Mouse (Mus musculus) left cerebral cortex, adult 2 months (tissue): Measurements from ENCODE around the gene Epn3. TPM values are rescaled to one million over a fixed set of nuclear protein-coding genes. Genes with fewer than 3 reads are reported as not detected.
A peak's percentile ranks its signal among the peaks of the same experiment; 100 is the strongest.

ENCODE experiments used
- DNase-seq, 2 experiments: peaks; one replicate each; pipeline ENCODE4 v3.0.0; 2021 to 2022; ENCODE audit warnings: low spot score in 2 of 2, mixed read lengths in 1 of 2; ENCODE audit errors: extremely low spot score in 1 of 2
- H3K27ac ChIP-seq: fragments of 200-600 bp; 2 replicates; pipeline ENCODE4 v1.8.1; 2022
- H3K4me3 ChIP-seq: fragments of 200-600 bp; 2 replicates; pipeline ENCODE4 v1.8.1; 2022
- CTCF ChIP-seq: fragments of 200-600 bp; IDR thresholded peaks from 2 replicates; pipeline ENCODE4 v1.8.1; 2022; ENCODE audit warnings: antibody characterized with exemption, mild to moderate bottlenecking, moderate library complexity
- intact Hi-C: fragments of 180-260 bp; cut with DNase I; formaldehyde crosslinking; loops from one replicate; pipeline ENCODE4 v1.15.1; 2025
- total RNA-seq, 2 experiments: library from RNA; stranded (reverse); gene quantifications; 2 replicates each; pipeline ENCODE4 v1.2.3; 2021

Epn3 gene
- total RNA-seq, 2 experiments from 2014 or later, result 0.79 TPM

GRCm38 (mm10) chr11:94464170-94464569 is 35.6 kb downstream of the Epn3 start:
- no peak for DNase-seq
- no peak overlapping the region for H3K27ac ChIP-seq
- H3K4me3 ChIP-seq, result no peak overlapping the region
- intact Hi-C loops, result no loop called here
- no peak for TF ChIP-seq CTCF

- Histone ChIP-seq H3K4me3 (no peak overlapping the region), H3K27ac (no peak overlapping the region)
- intact Hi-C loops, result no loop called here
- DNase-seq, result no peak
- no peak for TF ChIP-seq CTCF
Measured at GRCm38 (mm10) chr11:94461856-94462255, 37.9 kb downstream of the Epn3 start.

- no peak for TF ChIP-seq CTCF
- intact Hi-C loops, result no loop called here
- DNase-seq, result no peak
- Histone ChIP-seq H3K27ac (no peak overlapping the region), H3K4me3 (no peak overlapping the region)
Measured at GRCm38 (mm10) chr11:94457001-94457400, 42.8 kb downstream of the Epn3 start.

DNA sequence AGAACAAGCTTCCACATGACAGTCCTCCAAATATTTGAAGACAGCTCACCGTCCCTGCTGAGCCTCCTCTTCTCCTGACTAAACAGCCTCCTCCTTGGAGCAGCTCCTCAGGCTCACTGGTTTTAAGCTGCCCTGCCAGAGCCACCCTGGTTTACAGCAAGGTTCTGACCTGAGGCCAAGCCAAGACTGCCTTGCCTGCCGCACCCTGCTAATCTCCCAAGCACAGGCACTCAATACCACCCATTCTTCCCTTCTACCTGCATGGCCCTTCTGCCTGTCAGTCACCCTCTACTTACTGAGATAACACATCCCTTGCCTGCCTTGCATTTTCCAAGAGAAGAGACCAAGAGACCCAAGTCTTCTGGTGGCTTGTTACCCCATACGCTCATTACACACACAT is 43.4 kb downstream of the Epn3 start:
- no peak for TF ChIP-seq CTCF
- Histone ChIP-seq H3K27ac (no peak overlapping the region), H3K4me3 (no peak overlapping the region)
- intact Hi-C loops, result no loop called here
- DNase-seq, result no peak

DNA sequence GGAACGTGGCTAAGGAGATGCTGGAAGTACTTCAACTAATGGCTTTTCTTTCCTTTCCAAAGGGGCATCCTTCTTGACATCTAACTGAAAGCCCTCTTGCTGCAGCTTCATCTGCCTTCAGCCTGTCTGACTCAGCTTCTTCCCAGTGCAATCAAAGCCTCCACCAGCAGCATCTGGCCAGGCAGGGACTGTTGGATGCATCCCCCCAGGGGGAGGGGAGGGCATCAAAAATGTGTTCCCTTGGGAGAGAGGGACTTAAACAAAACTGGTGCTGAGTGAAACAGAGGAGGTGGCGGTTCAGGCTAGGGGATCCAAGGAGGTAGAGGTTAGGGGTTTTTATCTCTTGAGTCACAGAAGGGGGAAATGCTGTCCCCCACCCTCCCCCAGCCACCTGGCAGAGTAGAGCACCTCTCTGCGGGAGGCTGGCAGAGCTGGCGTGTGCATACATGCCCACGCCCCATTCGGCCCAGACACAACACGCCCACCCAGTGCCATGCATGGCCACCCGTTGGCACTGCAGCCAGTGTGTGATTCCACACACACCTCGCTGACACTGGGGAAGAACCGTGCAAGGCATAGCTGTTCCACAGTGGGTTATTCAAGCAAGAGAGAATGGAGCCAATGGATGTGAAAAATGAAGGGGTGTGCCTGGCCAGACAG is 44.5 kb downstream of the Epn3 start:
- Histone ChIP-seq H3K27ac (peak overlapping the region; percentile 44), H3K4me3 (no peak overlapping the region)
- intact Hi-C loops, result no loop called here
- peak in 1 of 2 experiments; percentile 41 for DNase-seq
- no peak for TF ChIP-seq CTCF

GRCm38 (mm10) chr11:94454756-94455155 is 45.0 kb downstream of the Epn3 start:
- H3K27ac ChIP-seq, result peak overlapping the region; percentile 44; the same call in 1 of the 2 replicates
- no peak overlapping the region for H3K4me3 ChIP-seq
- intact Hi-C loops, result no loop called here
- no peak for TF ChIP-seq CTCF
- peak in 1 of 2 experiments; percentile 54 for DNase-seq

- no peak for TF ChIP-seq CTCF
- no peak for DNase-seq
- intact Hi-C loops, result no loop called here
Measured at GRCm38 (mm10) chr11:94451091-94451773, 48.5 kb downstream of the Epn3 start.

DNA sequence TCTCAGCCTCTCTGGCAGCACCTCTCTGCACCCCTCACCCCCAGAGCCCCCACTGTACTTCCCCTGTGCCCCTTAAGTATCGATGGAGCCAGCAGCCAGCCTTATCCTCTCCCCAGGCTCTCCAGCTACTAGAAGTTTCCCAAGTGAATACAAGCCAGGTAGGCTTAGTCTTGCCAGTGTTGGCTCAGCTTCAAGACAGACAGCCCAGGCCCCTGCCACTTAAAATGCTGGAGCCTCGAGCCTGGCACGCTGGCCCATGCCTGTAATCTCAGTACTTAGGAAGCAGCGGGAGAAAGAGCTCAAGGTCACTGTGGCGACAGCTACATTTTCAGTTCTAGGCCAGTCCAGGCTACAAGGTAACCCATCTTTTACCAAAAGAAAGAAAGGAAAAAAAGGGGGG is 49.9 kb downstream of the Epn3 start:
- H3K4me3 ChIP-seq, result no peak overlapping the region
- no peak for TF ChIP-seq CTCF
- intact Hi-C loops, result no loop called here
- H3K27ac ChIP-seq, result no peak overlapping the region
- DNase-seq, result no peak

More at GRCm38 (mm10) chr11:94451091-94451773, 48.5 kb downstream of the Epn3 start:
- H3K4me3 ChIP-seq, result no peak overlapping the region
- H3K27ac ChIP-seq, result no peak overlapping the region

- TF ChIP-seq CTCF, result no peak
- DNase-seq, result no peak
- no peak overlapping the region for H3K27ac ChIP-seq
- intact Hi-C loops, result no loop called here
- no peak overlapping the region for H3K4me3 ChIP-seq
Measured at GRCm38 (mm10) chr11:94449239-94449638, 50.5 kb downstream of the Epn3 start.

DNA sequence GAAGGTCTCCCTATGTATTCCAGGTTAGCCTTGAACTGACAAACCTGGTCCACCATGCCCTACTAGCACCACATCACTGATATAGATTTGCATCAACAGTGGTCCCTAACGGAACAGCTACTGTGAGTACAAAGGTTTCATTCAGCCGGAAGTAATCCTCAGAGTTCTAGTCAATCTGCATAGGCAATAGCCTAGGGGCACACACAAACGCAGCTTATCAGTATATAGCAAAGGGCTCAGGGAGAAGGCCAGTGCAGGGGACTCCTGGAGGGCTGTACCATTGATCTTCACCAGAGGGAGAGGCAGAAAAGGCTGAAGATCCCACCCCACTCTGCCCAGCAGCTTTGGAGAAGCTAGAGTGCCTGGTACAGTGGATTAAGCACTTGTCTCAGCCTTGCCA is 52.8 kb downstream of the Epn3 start:
- DNase-seq, result no peak
- H3K4me3 ChIP-seq, result no peak overlapping the region
- intact Hi-C loops, result no loop called here
- no peak overlapping the region for H3K27ac ChIP-seq
- no peak for TF ChIP-seq CTCF

- TF ChIP-seq CTCF, result no peak
- no peak overlapping the region for H3K4me3 ChIP-seq
- intact Hi-C loops, result no loop called here
- no peak overlapping the region for H3K27ac ChIP-seq
- no peak for DNase-seq
Measured at GRCm38 (mm10) chr11:94445300-94445699, 54.5 kb downstream of the Epn3 start.

- TF ChIP-seq CTCF, result no peak
- no peak for DNase-seq
- no peak overlapping the region for H3K4me3 ChIP-seq
- no peak overlapping the region for H3K27ac ChIP-seq
- intact Hi-C loops, result no loop called here
Measured at GRCm38 (mm10) chr11:94444829-94445228, 54.9 kb downstream of the Epn3 start.

DNA sequence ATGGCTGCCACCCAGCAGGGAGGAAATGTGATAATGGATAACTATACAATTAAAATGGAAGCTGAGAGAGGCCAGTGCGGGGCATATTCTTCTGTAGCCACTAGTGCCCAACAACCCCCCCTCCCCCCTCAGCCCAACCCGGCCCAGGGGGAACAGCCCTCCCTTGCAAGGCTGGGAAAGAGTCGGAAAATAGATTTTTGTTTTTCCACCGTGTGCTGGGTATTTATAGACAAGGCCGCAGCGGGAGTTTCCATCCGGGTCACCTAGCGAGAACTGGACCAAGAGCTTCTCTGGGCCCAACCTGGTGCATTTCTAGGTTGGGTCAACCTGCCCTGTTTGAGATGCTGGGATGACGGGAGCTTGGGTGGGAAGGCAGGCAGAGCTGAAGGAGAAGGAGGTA is 58.0 kb downstream of the Epn3 start:
- Histone ChIP-seq H3K4me3 (no peak overlapping the region), H3K27ac (no peak overlapping the region)
- TF ChIP-seq CTCF, result no peak
- intact Hi-C loops, result no loop called here
- no peak for DNase-seq
